Mouse (Mus musculus): ENCODE data around the gene Agbl3.

Gene Agbl3

DNA sequence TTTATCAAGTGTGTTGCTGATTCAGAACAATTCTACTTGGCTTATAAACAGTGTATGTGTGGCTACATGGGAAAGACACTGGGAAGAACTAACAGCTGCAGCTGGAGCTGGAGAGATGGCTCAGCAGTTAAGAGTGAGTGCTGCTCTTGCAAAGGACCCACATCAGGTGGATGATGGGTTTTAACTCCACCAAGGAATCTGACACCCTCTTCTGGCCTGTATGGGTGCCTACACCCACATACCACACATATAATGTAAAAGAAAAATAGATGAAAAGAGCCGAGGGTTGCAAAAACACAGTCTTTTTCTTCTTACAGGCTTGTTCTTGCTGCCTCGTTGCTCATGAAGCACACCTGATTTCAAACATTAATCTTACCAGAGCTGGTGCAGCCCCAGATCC lies 125.9 kb downstream of the Agbl3 start:
- DNase-seq (ENCODE audit: low spot score in 2 of 2), result no peak

DNA sequence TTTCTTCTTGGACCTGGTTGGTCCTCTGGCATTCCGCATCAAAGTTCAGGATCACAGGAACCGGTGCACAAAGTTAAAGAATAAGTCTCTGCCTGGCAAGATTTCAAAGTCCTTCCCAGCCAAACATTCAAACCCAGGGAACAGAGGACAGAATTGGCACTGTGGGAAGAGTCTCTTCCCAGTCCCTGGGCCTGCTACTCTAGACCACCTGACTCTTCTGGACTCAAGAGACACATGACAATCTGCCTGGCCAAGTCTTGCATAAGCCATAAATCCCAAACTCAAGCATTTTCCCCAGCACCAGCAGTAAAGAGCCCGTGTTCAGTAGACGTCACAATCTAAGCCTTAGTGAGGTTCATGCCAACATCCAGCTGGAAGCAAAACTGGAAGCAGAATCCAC lies 126.4 kb downstream of the Agbl3 start:
- no peak for DNase-seq (ENCODE audit: low spot score in 2 of 2)

DNA sequence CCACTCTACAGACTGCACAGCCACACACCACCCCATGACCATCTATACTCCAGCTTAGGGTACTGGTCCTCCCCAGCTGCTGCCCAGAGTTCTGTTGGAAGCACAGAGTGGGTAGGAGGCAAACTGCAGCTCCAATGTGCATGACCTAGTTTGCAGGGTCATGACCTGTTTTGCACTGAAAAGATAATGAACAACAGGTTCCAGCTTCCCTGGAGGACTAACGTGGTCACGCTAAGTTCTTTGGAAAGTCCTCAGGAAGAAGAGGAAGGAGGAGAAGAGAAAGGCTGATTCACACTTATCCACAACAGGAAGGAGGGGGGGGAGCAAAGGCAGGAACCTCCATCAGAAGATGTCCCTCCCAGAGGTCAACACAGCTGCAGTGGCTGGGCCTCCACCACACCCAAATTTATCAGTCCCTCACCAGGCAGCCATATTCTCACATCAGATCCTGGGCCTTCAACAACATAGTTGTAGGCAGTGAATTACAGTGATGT lies 126.9 kb downstream of the Agbl3 start:
- no peak for DNase-seq (ENCODE audit: low spot score in 2 of 2)

DNA sequence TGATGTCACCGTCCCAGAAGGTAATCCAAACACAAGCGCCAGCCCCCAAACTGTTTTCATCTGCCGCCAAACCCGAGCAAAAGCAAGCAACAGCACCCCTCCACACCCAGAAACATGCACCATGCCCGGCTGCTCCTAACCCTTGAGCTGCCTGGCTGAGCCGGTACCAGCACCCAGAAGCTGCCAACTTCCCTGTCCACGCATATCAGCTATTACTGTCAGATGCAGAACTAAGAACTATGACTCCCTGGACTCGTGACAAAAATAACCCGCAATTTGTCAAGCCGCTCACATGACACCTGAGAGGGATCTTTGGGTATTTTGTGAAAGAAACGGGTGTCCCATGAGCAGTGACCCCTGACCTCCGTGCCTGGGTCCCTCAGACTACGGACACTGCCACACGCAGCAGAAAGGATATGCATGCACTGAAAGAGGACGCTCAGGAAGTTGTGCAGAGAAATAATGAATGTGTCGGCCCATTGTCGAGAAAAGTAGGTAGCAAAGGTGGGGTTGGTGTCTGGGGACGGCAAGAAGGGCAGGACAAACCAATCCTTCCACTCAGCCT lies 127.5 kb downstream of the Agbl3 start:
- no peak for DNase-seq (ENCODE audit: low spot score in 2 of 2)

All from urinary bladder, postnatal 4 days (tissue).